Mouse (Mus musculus): ENCODE data around the gene Rrp1b.
A peak's percentile ranks its signal among the peaks of the same experiment; 100 is the strongest.

Rrp1b gene

DNA sequence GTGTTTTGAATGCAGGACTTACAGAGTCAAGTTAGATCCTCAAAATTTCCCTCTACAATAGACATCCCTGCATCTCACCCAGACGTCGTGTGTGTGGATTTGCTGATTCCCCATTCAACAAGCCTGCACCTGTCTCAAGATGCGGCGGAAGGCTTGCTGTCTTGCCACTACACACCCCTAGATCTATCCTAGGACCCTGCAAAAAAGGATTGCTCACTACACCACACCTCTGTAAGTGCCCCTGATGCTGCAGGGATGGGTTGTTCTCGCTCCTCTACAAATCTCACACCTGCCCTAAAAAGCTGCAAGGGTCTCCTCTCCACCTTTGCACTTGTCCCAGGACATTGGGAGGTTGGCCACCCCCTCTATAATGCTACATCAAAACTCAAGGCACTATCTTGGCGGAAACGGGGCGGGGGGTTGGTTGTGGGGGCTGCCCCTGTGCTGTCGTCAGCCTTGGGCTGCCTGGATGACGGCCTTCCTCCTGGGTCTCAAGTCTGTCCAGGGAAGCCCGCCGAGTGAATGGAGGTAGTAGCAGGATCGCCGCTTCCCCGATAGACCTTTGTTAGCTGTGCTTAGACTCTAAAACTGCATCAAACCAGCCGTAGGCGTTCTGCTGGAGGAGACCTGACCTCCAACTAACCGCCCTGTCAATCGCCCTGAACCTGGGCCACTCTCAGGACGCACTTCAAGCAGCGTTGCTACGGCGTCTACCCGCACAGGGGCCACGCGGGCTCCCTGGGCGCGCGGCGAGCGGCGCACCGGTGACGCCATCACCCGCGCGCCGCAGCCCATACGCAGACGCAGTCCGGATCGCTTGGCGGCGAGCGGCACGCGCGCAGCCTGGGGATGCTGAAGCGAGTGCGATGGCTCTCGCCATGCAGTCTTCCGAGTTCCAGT is at the start of gene Rrp1b, which contains the start of gene Hsf2bp:
TSS of gene Rrp1b (plus strand) at position 492 of the 900 bp plus-strand sequence.
TSS of gene Hsf2bp (minus strand) at position 741 of the 900 bp plus-strand sequence.
- DNase-seq: peak; percentile 78

DNA sequence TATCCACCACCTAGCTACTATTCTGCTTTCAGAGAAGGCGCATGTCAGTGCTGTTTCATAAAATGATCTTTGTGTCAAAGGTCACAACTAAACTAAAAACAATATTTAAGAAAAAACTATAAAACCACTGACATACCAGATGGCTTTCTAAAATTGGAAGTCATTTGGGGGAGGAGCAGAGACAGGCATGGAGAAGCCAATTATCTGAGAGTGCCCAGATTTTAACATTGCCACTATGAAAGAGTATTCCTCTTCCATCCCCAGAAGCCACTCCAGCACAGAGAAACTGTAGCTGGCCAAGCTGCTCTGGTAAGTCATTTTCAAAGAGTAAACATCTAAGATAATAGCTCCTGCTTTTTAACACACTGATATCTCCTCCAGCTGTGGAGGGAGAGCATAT is 49.0 kb upstream of the Rrp1b start:
- no peak for DNase-seq

DNA sequence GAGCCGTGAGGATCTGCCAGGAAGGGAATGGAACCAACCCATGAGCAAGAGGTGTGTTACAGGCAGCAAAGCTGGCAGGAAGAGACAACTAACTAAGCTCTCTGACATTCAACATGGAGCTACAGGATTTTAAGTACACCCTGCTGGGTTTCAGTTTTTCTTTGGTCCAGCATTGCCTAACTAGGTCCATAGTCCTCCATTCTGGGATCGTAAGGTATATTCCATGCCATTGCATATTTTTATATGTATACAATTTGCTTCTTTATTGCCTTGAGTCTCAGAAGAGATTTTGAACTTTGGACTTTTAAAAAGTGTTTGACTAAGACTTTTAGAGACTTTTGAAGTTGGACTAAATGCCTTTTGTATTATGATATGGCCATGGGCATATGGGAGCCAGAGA is 46.9 kb upstream of the Rrp1b start:
- no peak for DNase-seq

DNA sequence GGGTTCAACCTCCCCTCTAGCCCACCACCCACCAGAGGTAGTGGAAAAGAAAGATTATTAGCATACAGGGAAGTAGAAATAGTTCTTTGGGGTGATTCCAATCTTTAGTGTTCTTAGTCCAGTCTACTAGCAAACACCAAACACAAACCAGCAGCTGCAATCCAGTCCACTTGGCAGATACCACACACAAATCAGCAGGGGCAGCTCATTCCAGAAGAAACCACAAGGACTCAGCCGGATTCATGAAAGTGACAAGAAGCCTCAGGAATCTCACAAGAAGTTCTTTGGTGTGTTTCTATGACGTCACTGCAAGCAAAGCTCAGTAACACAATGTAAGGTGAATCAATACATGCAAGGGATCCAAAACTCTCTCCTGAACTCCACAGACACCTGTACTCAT is 43.9 kb upstream of the Rrp1b start:
- DNase-seq: no peak

DNA sequence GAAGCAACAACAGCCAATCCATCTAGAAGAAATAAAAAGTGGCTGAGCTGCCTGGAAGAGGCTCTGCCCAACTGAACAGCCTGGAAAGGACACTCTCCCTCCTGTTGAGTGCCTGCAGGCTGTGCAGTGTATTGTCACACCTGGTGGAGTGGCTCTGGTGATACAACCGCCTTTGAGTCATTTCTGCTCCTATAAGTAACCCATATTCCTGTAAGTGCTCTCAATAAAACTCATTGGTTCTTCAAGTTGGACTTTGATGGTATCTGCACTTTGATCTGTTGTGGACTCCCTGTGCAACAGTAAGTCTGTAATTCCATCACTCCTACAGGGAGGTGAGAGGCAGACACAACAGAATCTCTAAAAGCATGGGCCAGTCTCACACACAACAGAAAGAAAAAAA is 42.5 kb upstream of the Rrp1b start:
- no peak for DNase-seq

DNA sequence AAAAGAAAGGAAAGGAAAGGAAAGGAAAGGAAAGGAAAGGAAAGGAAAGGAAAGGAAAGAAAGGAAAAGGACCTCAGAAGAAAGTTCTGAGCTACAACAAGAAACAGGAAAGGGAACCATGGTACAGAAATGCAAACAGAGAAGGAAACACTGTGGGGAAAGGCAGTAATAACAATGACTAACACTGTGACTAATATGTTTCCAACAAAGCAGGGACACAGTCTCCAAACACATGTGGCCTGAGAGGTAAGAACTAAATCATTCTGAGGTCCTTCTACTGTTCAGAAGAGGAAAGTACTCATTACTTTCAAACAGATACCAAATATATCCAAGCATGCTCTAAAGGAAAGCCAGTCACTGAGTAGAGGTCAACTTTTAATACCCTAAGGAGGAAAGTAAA is 41.8 kb upstream of the Rrp1b start:
- DNase-seq: no peak

DNA sequence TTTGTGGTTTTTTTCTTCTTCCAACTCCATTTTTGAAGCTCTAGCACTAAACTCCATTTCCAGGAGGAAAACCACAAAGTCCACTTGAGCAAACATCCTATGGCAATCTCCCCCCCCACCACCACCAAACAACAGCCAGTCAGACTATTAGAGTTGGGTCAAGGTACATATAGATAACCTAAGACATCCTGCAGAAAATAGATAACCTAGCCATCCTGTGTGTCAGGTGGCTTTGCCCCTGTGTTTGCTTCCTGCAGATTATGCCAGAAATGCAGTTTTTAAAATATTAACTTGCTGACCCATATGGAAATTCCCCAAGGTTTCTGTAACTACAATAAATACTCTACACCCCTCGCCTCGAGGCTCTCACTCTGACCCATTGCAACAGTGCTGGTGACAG is 40.1 kb upstream of the Rrp1b start:
- DNase-seq: no peak

DNA sequence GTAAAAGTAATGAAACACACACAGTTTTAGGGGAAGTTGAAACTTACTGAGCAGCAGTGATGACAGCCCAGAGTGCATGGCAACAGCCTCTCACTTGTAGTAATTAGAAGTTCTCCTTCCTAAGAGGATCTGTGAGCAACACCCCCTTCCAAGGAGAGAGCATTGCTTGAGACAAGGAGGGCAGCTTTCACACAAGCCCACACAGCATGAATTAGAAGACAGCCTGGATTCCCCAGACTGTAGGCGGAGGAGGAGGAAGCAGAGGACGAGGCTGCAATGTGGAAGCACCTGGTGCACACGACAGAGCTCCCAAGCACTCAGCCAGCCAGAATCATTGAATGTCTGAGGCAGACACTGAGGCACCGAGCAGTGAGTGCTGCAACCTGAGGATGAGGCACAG is 39.6 kb upstream of the Rrp1b start:
- no peak for DNase-seq

DNA sequence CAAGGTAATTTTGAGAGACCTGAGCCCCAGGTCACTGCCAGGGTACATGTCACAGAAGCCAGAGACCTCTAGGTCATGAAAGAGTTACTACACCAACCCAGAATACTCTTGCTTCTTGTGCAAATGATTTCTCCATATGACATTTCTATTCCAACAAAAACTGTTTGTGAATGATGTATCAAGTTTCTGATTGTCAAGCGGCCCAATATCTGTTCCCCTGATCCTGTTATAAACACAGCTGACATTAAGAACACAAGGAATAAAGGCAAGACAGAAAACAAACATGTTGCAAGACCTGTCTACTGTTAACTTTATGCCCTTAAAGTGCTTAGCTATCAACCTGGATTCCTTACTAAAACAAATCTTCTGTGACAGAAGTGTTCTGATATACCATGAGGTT is 37.5 kb upstream of the Rrp1b start:
- no peak for DNase-seq

DNA sequence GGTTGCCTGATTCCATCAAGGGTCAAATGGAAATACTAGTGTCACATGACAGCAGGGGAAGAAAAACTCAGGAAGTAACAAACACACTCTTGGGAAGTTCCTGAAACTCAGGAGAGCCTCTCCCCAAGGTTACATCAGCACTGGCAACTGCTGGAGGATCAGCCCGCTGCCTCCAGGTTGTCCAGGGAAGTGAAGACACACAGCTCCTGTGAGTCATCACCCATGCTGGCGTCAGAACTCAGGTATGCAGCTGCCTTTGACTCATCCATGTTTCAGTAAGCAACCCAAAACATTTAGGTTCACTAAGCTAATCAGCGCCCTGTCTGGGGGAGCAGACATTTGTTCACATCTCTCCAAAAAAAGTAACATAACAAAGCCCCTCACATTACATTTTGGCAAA is 32.6 kb upstream of the Rrp1b start:
- DNase-seq: no peak

DNA sequence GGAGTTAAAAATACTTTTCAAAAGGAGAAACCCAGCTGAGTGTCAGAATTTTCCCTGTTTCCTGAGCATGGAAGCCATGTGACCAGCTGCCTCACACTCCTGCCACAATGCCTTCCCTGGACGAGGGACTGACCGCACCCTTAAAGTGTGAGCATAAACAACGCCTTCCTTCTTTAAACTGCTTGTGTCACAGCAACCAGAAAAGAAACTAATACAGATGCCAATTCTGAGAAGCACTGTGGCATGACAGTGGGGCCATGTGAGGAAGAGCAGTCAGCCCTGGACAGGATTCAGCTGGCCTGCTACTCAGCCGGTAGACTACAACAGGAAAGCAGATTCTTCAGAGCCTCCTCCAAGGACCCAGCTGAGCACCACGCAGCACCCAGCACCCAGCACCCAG is 29.1 kb upstream of the Rrp1b start:
- peak; percentile 28 for DNase-seq

DNA sequence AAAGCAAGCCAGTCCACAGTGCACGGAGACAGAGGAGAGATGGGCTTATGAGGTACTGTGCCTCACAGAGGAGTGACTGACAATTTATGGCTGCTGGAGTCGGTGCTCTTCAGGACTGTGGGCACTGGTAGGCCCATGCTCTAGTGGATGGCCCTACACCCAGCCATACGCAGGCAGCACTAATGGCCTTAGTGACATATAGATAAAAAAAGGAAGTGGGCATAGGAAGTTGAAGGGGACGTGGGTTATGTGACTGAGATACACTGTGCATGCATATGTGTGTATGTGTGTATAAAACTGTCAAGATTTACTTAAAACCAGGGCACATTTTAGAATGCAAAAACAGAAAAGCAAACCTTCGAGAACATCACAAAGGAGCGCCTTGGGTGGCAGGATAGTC is 24.2 kb upstream of the Rrp1b start:
- no peak for DNase-seq

DNA sequence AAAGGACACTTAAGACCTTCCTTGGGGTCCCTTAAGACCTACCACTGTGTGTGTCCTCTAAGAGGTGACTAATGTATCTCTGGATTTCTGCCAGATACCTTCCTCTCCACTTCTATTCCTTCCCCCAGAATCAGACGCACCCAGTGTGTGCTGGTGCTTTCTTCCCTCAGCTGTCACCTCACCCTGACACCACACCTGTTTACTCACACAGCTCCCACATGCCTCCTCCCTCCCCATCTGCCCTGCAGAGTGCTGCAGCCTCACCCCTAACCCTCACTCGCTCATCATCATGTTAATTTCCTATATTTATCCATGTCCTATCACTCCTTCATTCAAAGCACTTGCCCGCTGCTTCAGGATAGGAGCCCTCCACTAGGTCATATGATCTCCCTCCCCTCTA is 23.6 kb upstream of the Rrp1b start:
- no peak for DNase-seq

DNA sequence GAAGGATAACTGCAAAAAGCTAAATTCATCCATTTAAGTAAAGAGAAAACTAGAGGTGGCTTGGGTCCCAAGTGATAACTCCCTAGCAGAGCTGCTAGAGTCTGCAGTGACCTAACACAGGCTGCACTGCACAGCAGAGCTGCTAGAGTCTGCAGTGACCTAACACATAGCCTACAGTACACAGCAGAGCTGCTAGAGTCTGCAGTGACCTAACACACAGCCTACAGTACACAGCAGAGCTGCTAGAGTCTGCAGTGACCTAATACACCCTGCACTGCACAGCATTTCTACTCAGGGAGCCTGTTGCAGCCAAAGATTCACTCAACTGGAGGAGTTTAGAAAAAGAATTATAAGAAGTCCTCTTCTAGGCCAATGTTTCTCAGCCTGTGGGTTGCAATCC is 22.2 kb upstream of the Rrp1b start:
- DNase-seq: no peak

DNA sequence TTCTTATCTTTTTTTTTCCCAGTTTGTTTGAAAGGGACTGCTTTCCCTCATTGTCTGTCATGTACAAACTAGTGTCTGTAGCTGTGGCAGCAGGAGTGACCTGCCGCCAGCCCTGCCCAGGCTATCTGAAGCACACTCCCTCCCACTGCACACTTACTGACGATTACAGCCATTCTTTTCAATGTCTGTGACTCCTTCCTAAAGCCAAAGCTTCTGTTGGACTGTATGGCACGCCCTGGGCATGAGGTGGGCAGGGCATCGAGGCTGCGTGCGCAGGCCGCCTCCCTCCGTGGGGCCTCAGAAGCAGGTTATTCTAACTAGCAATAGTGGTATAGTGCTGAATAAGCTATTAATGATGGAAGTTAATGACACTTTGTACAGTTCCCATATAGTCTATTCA is 19.4 kb upstream of the Rrp1b start:
- DNase-seq: no peak

DNA sequence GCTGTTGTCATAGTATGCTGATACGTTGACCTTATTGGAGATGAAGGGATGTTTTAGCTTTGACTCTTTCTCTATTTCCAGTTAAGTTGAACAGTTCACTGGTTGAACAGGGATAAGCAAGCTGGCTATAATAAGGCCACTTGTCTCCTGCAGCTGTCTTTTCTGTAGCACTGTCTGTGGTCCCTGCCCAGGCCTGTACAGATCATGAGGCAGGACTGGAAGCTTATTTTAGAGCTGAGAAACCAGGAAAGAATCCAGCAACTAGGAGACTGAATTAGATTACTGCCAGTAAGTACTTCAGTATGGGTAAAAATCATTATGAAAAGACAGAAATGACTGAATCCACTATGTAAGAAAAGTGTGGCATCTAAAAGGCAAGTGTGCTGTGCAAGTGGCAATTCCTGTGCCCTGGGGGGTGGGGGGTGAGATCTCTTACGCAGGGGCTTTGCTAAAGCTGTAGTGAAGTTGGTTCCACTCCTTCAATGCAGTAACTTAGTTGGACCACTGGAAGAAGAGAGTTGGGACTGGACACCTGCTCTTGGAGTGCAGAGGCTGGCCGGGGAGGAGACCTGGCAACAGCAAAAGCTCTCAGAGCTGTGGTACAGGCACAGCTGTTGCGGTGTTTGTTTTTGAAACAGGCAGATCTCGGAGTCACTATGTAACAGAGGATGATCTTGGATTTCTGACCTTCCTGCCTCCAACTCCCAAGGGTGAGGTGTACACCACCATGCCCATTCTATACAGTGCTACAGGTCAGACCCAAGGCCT is 17.6 kb upstream of the Rrp1b start:
- DNase-seq: no peak

DNA sequence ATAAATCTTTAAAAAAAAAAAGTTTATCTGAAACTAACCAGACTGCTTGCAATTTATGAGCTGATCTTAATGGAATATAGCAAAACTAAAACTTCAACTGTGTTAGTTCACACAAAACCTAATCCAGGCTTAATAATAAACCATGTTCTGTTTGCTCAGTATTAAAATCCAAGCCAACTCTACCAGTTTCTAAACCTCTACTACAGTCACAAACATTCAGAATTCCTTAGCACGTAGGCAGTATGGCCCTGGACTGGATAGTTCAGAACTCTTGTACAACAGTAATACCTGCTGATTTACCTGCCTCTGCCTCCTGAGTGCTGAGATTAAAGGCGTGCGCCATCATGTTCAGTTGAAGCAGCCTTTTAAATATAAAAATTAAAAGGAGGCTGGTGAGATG is 13.9 kb upstream of the Rrp1b start:
- peak; percentile 45 for DNase-seq

DNA sequence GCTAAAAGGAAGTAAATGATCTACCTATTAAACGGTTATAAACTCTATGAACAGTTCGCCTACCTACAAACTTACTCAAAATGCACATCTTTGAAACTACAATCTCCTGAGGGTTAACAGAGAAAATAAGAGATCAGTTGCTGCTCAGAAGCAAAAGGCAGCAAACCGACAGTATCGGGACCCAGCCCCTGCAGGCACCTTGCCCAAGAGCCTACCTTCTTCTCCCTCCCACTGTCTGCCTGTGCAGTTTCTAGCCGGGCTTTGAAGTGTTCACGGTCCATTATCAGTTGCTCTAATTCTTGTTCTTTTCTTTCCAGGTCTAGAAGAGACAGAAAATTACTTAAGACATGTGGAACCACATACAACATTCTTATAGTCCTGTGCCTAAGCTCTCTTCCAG is 13.3 kb upstream of the Rrp1b start:
- DNase-seq: peak; percentile 45

DNA sequence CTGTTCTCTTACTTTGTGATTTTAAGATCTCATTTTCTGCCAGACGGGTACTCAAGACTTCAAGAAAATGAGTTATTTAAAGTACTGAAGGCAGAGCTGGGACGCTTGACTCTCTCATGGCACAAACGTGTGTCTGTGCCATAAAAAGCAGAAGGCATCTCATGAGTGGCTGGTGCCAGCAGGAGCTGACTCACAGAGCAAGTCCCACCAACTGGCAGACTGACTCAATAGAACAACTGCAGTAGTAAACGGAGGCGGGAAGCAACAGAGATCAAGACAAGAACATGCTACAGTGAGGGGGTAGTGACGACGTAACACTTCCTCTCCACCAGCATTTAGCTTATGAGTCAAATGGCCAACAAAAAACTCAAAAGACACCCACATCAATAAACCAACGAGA is 12.8 kb upstream of the Rrp1b start:
- DNase-seq: peak; percentile 16

DNA sequence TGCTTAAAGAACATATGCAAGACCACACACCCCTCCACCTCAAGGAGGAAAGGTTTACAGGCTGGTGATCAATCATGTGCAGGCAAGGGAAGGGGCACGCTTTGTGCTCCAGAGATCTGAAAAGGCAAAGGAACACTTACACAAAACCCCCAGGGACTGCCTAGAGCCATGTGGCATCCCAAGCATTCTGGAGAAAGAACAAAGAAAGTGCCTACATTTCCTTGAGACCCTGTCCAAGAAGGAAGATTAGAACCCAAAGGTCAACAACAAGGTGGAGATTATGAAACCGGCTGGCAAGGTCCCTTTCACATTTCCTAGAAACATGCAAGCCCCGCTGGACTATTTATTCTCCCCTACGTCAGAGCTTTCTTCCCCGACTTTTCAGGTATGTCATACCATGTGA is 11.2 kb upstream of the Rrp1b start:
- peak; percentile 59 for DNase-seq

DNA sequence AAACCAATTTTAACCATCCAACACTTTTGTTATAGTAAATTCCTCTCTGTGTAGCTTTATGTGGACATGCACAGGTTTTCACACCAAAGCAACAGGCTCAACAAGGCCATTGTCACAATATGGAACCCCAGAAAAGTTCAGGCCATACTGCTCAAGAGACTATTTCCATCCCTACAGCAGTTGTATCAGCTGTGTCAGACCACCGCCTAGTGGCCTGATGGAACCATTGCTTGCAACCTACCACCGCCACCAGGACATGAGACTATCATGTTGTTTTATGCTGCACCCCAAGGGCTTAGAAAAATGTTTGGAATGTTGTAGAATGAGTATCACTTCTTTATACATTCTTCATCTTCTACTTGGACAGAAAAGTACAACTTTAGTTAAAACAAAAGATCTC is 10.5 kb upstream of the Rrp1b start:
- peak; percentile 73 for DNase-seq

DNA sequence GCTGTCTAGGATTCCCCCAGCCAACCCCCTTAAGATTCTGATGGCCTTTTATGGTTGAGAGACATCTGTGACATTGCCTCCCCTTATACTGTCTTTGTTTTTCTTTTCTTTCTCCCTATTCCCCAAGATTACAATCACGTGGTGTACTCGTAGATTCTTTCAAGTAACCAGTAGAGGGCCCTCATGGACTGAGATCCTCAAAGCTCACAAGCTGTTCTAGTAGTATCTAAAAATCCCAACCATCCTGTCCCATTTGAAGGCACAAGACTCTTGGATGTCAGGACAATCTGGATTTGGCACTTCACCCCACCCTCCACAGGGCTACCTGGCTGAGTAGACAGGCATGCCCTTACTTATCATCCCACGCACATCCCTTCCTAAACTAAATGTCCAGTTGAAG is 8.2 kb upstream of the Rrp1b start:
- DNase-seq: peak; percentile 12

DNA sequence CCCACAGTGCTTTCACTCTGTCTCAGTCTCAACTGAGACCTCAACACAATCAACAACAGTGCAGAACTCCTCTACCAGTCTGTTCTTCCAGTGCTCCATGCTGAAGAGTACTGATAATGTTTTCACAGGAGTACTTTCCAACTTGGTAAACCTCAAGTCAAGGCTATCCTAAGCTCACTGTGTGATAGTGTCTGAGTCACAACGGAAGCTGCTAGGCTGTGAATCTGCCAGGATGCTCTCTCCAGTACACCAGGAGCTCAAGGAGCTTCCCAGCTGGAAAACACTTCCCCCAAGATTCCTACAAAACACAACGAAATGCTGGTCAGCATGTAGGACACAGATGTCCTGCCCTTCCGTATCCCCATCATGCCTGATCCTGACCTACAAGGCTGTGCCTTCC is 7.6 kb upstream of the Rrp1b start:
- no peak for DNase-seq

DNA sequence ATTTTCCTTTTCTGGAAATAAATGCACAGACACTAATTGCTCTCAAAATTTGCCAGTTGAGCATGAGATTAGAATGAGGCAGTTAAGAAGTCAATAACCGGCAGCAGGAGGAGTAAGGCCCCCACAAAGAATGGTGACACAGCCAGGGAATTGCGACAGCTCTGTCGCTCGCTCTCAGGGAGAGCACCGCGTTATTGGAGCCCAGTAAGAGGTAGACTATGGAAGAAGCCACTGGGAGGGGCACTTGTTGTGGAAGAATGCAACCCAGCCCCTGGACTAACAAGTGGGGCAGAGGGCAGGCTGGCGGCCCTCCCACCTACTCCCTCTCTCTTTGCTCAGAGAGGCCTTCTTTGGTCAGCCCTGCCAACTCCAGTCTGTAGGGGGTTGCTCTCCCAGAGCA is 4.2 kb upstream of the Rrp1b start:
- no peak for DNase-seq

All from kidney, adult 18-20 months (tissue).